ENCODE assay signal across 8 mouse cellular contexts in the genomic region with DNA sequence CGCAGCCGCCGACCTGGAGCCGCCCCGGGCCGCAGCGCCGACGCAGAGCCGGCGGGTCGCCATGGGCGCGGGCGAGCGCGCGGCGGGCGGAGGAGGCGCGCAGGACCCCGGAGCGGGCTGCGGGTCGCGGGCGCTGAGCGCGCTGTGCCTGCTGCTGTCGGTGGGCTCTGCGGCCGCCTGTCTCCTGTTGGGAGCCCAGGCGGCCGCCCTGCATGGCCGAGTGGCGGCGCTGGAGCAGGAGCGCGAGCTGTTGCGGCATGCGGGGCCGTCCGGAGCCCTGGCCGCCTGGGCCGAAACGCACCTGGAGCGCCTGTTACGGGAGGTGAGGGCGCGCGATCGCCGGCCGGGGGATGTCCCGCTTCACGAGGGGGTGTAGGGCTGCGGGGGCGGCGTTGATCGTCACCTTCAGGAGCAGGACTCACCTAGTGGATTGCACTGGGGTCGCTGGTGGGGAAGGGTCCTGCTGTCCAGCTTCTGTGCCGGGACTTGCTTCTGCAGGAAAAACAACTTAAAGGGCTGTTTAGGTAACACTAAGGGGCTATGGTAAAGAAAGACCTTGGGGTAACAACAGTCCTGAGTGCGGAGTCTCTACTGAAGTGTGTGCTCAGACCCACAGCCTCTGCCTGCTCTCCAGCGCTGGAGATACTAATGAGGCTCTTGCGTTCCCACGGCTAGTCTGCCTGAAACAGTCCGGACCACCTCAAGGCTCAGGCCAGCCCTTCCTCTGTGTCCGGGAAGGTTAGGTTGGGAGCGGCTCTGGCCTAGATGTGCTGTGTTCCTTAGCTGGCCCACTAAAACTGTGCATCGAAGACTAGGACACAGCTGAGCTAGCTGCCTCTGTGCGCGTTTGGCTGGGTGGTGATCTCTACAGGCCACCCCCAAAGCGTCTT. TPM values are rescaled to one million over a fixed set of nuclear protein-coding genes. Genes with fewer than 3 reads are reported as not detected.
A peak's percentile ranks its signal among the peaks of the same experiment; 100 is the strongest.
DNase-seq lines count a peak whose midpoint lies in the region; ATAC-seq and TF ChIP-seq lines count a peak whose summit lies in the region.

No protein-coding gene starts in this region.

- peaks cover 31% of the 10 kb centered on the region for H3K27me3 ChIP-seq in heart, embryonic 13.5 days (replicated peaks)
- H3K27me3 ChIP-seq in kidney, postnatal 0 days (ENCODE audit: insufficient read depth, low read length) = no peaks in the 10 kb centered on the region

- H3K9ac ChIP-seq in heart, embryonic 13.5 days = peak overlapping the region; percentile 79
- H3K9ac ChIP-seq in kidney, postnatal 0 days (ENCODE audit: low read depth, low read length) = peak overlapping the region; percentile 63

- peak; percentile 57 for TF ChIP-seq CTCF in kidney, postnatal 0 days (IDR thresholded peaks at IDR 0.05; ENCODE audit: low read depth)

- WGBS in heart, embryonic 13.5 days = 2% methylated on average over 56 of the region's 74 CpGs
- WGBS in kidney, postnatal 0 days = 3% methylated on average over 68 of the region's 74 CpGs

- peak; percentile 43; the same call in 1 of the 2 replicates for ATAC-seq in heart, embryonic 13.5 days (ENCODE audit: extremely low read depth, insufficient number of reproducible peaks, low FRiP score, low TSS enrichment)
- peak; percentile 80 for ATAC-seq in kidney, postnatal 0 days (replicated peaks; ENCODE audit: low FRiP score, low read depth)

- peak overlapping the region; percentile 89 for H3K4me2 ChIP-seq in heart, embryonic 13.5 days
- H3K4me2 ChIP-seq in kidney, postnatal 0 days (ENCODE audit: low read length) = peak overlapping the region; percentile 92

- peak overlapping the region; percentile 70 for H3K4me3 ChIP-seq in heart, embryonic 13.5 days
- H3K4me3 ChIP-seq in kidney, postnatal 0 days (replicated peaks; ENCODE audit: low read depth, low read length) = peak overlapping the region; percentile 67

- H3K36me3 ChIP-seq in heart, embryonic 13.5 days = peaks cover 1% of the 10 kb centered on the region; the same call in 1 of the 2 replicates
- H3K36me3 ChIP-seq in kidney, postnatal 0 days (ENCODE audit: insufficient read depth, low read length) = no peaks in the 10 kb centered on the region

- H3K27ac ChIP-seq in heart, embryonic 13.5 days (replicated peaks) = peak overlapping the region; percentile 33; the same call in 1 of the 2 replicates
- peak overlapping the region; percentile 31; the same call in 1 of the 2 replicates for H3K27ac ChIP-seq in kidney, postnatal 0 days

- H3K4me1 ChIP-seq in heart, embryonic 13.5 days = peaks cover 14% of the 10 kb centered on the region; the same call in 1 of the 2 replicates
- 0 out of 2 replicates have a peak, but pooled peaks cover 3% of the 10 kb centered on the region for H3K4me1 ChIP-seq in kidney, postnatal 0 days (replicated peaks; ENCODE audit: insufficient read depth, low read length)

- DNase-seq in layer of hippocampus, postnatal 36 days = peak; percentile 20 to 22
- DNase-seq in layer of hippocampus, adult 18-20 months (ENCODE audit: low spot score in 2 of 2) = no peak
- peak; percentile 81 for DNase-seq in embryo, embryonic 9.5 days (ENCODE audit: extremely low spot score)
- DNase-seq in kidney, postnatal 0 days (ENCODE audit: low spot score) = peak; percentile 67
- DNase-seq in lung, postnatal 14 days = peak; percentile 59
- peak; percentile 53 for DNase-seq in right cerebral cortex, postnatal 4 days
- DNase-seq in MN1 (ENCODE audit: low spot score) = no peak

- peaks cover 1% of the 10 kb centered on the region; the same call in 1 of the 2 replicates for H3K9me3 ChIP-seq in heart, embryonic 13.5 days
- no peaks in the 10 kb centered on the region for H3K9me3 ChIP-seq in kidney, postnatal 0 days (replicated peaks; ENCODE audit: low read length)

RNA-seq across cellular contexts. Expression of a gene that starts 0.6 kb away (rescaled TPM):
- total RNA-seq in layer of hippocampus, postnatal 36 days (2021) = 1 to 10 TPM; 4.2 to 4.9 TPM
- total RNA-seq in layer of hippocampus, adult 18-20 months (2021) = 1 to 10 TPM; 5.5 to 8.8 TPM
- 9.9 and 10.5 TPM in 2 replicates for polyA plus RNA-seq in heart, embryonic 13.5 days (2015; fragmentation: Nextera tagmentation; extraction: Ambion mirVana)
- 6.0 and 6.8 TPM in 2 replicates for polyA plus RNA-seq in kidney, postnatal 0 days (2015; fragmentation: Nextera tagmentation; extraction: Ambion mirVana)

RNA-seq across cellular contexts. Expression of a gene that starts 27.5 kb away (rescaled TPM):
- not detected for total RNA-seq in layer of hippocampus, postnatal 36 days (2021)
- not detected for total RNA-seq in layer of hippocampus, adult 18-20 months (2021)
- 0.17 and 0.27 TPM in 2 replicates for polyA plus RNA-seq in heart, embryonic 13.5 days (2015; fragmentation: Nextera tagmentation; extraction: Ambion mirVana)
- 0.74 and 1.0 TPM in 2 replicates for polyA plus RNA-seq in kidney, postnatal 0 days (2015; fragmentation: Nextera tagmentation; extraction: Ambion mirVana)

RNA-seq across cellular contexts. Expression of a gene that starts 28.8 kb away (rescaled TPM):
- total RNA-seq in layer of hippocampus, postnatal 36 days (2021) = 100 to 1,000 TPM; 130 to 140 TPM
- total RNA-seq in layer of hippocampus, adult 18-20 months (2021) = 100 to 1,000 TPM; 120 to 127 TPM
- polyA plus RNA-seq in heart, embryonic 13.5 days (2015; fragmentation: Nextera tagmentation; extraction: Ambion mirVana) = 66.8 and 78.1 TPM in 2 replicates
- 90.0 and 96.8 TPM in 2 replicates for polyA plus RNA-seq in kidney, postnatal 0 days (2015; fragmentation: Nextera tagmentation; extraction: Ambion mirVana)

Comparison
In these comparisons a context has a peak if more than half of its experiments do, and no peak if none do; other contexts are left out.
1. DNase-seq: peak in layer of hippocampus, postnatal 36 days (2 of 2), embryo, embryonic 9.5 days (single experiment), kidney, postnatal 0 days (single experiment), lung, postnatal 14 days (single experiment) and right cerebral cortex, postnatal 4 days (single experiment); none in layer of hippocampus, adult 18-20 months (0 of 2) and MN1 (single experiment).